Mouse (Mus musculus) adipocyte (in vitro differentiated cells): Measurements from ENCODE around the gene Ar.

Source experiments
- DNase-seq: peaks from one replicate; pipeline ENCODE4 v3.0.0-alpha.2; 2016; ENCODE audit warnings: low spot score

The Ar gene

GRCm38 (mm10) chrX:98148531-98149342 lies at the start of gene Ar:
Gene Ar, plus strand, starts transcription at chrX:98148769.
- DNase-seq, result no peak

GRCm38 (mm10) chrX:98149724-98150392 lies 1.3 kb downstream of the Ar start:
- DNase-seq, result no peak

- no peak for DNase-seq
These were observed 2.0 kb downstream of the Ar start for GRCm38 (mm10) chrX:98150393-98151119.

GRCm38 (mm10) chrX:98189759-98190158 lies 41.2 kb downstream of the Ar start:
- no peak for DNase-seq

- peak; percentile 76 for DNase-seq
These were observed 57.2 kb downstream of the Ar start for GRCm38 (mm10) chrX:98205766-98206165.

- no peak for DNase-seq
These were observed 58.6 kb downstream of the Ar start for GRCm38 (mm10) chrX:98207166-98207565.

- no peak for DNase-seq
These were observed 67.5 kb downstream of the Ar start for GRCm38 (mm10) chrX:98216103-98216502.

GRCm38 (mm10) chrX:98239011-98239410 lies 90.4 kb downstream of the Ar start:
- DNase-seq, result peak; percentile 48

- no peak for DNase-seq
These were observed 96.5 kb downstream of the Ar start for GRCm38 (mm10) chrX:98245108-98245507.

- no peak for DNase-seq
These were observed 99.8 kb downstream of the Ar start for GRCm38 (mm10) chrX:98248363-98248762.

GRCm38 (mm10) chrX:98259620-98260019 lies 111.1 kb downstream of the Ar start:
- no peak for DNase-seq

GRCm38 (mm10) chrX:98265755-98266154 lies 117.2 kb downstream of the Ar start:
- DNase-seq, result no peak

GRCm38 (mm10) chrX:98271361-98271760 lies 122.8 kb downstream of the Ar start:
- DNase-seq, result peak; percentile 4

GRCm38 (mm10) chrX:98291763-98292162 lies 143.2 kb downstream of the Ar start:
- peak; percentile 54 for DNase-seq

- DNase-seq, result no peak
These were observed 152.1 kb downstream of the Ar start for GRCm38 (mm10) chrX:98300685-98301084.

GRCm38 (mm10) chrX:98301924-98302323 lies 153.4 kb downstream of the Ar start:
- DNase-seq, result no peak

- DNase-seq, result no peak
These were observed 167.4 kb downstream of the Ar start for GRCm38 (mm10) chrX:98315961-98316360.

GRCm38 (mm10) chrX:98317483-98317882 lies 168.9 kb downstream of the Ar start:
- DNase-seq, result no peak

- peak; percentile 21 for DNase-seq
These were observed 174.5 kb downstream of the Ar start for GRCm38 (mm10) chrX:98323105-98323504.

GRCm38 (mm10) chrX:98347481-98347880 lies 198.9 kb downstream of the Ar start:
- DNase-seq, result no peak

- DNase-seq, result peak; percentile 83
These were observed 199.5 kb downstream of the Ar start for GRCm38 (mm10) chrX:98348036-98348435.
